Mouse (Mus musculus) stomach, adult 2 months (tissue): ENCODE measurements around the gene Pip4k2a. TPM values are rescaled to one million over a fixed set of nuclear protein-coding genes. Genes with fewer than 3 reads are reported as not detected.

Source experiments
- polyA plus RNA-seq: library from polyadenylated mRNA; depleted of rRNA; stranded (reverse); fragments of >200 nt; gene quantifications from 2 replicates; pipeline ENCODE4 v1.2.3, GENCODE M21; 2012; rRNA removed

Gene Pip4k2a
- polyA plus RNA-seq, result 0.90 and 1.1 TPM in 2 replicates

DNA sequence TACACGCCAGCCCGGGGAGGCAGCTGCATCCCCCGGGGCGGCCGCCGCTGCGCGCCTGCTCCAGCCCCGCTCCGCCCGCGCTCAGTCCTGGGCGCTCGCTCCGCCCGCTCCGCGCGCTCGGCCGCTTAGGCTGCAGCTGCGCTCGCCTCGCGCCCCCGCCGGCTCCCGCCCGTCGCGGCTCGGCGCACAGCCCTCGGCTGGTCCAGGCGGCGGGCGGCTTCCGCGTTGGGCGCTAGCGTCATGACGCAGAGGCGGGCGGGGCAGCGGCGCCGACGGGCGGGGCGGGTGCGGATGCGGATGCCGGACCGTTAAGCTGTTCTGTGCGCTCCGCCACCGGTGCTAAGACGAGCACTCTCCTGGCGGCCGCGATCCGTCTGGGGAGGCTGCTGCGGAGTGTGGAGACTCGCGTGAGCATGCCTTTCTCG is at the start of gene Pip4k2a, which contains the start of gene 4930426L09Rik:
Gene Pip4k2a (minus strand): TSS at position 73 of the 425 bp plus-strand sequence.
Gene 4930426L09Rik (plus strand): TSS at position 290 of the 425 bp plus-strand sequence.

Other genes starting within 250 kb of the Pip4k2a start
- gene 4930426L09Rik, start 217 bp upstream of the Pip4k2a start, polyA plus RNA-seq, result 0.27 and 0.42 TPM in 2 replicates
- not detected in 2 replicates for gene Armc3, start 201.2 kb upstream of the Pip4k2a start, polyA plus RNA-seq